ENCODE assay signal across 12 mouse cellular contexts in the genomic region with DNA sequence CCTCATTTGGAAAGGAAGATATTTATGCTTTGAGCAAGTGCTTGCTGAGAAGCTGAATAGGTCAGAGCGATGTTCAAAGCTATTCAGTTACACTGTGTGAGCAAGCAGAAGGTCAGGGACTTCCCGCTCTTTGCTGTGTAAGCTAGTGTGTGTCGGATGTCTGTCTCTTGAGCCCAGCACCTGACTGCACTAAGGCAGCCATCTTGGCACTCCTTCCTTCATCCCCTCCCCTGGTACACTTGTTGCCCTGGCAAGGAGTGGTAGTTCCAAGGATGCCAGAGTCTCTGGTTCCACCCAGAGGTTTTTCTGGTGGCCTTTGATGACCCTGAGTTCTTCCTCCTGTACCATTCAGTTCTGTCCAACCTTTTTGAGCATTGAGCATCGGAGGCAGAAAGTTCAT.
"Had no signal": no experiment of that assay in that cellular context is flagged by ENCODE, and none has a peak within 500 bp of the region (broad histone marks: within the 10 kb centered on the region; RNA-seq: fewer than 3 reads in every experiment).

No protein-coding gene starts in this region.

- DNase-seq: lung, adult 18-20 months; lung, embryonic 14.5 days; lung, postnatal 10 days; lung, postnatal 4 days; midbrain, embryonic 14.5 days; retina, postnatal 1 day; right cerebral cortex, adult 18-20 months; right cerebral cortex, postnatal 25 days; right cerebral cortex, postnatal 4 days; thymus, adult 18-20 months; thymus, postnatal 14 days; thymus, postnatal 36 days had no signal
